Mouse (Mus musculus): Measurements from ENCODE around the gene 1810043G02Rik.

DNA sequence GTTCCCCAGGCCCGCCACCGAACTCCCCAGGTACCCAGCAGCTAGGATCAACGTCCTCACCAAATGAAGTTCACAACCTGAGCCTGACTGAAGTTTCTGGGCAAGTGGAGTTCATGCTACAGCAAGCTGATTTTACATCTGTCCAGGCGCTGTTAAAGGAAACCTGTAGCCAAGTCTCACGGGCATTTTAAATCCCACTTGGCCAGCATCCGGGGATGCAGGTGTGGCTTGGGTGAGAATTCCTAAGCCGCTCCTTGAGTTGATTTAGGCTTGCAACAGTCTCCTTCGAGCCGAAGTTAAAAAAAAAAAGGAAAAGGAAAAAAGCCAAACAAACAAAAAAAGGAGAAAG is 31.6 kb downstream of the 1810043G02Rik start, which contains the start of gene Pfkl:
- no peak for TF ChIP-seq CTCF (IDR thresholded peaks at IDR 0.05; ENCODE audit: low read depth, low read length)
- TF ChIP-seq POLR2A (IDR thresholded peaks at IDR 0.05; ENCODE audit: borderline replicate concordance, low read depth, low read length): no peak

All from bone marrow macrophage, adult 2 months (primary cell).